Mouse (Mus musculus) G1E (cell line): ENCODE data around the gene Edem3.

Experiments
- CTCF ChIP-seq: IDR thresholded peaks from 2 replicates; pipeline ENCODE4 v1.5.1; 2012; ENCODE audit warnings: low read depth, low read length, inconsistent platforms, mixed read lengths
- GATA1 ChIP-seq: IDR thresholded peaks from 2 replicates; pipeline ENCODE4 v1.6.1; 2012; ENCODE audit warnings: borderline replicate concordance, low read length, inconsistent platforms, mixed read lengths

DNA sequence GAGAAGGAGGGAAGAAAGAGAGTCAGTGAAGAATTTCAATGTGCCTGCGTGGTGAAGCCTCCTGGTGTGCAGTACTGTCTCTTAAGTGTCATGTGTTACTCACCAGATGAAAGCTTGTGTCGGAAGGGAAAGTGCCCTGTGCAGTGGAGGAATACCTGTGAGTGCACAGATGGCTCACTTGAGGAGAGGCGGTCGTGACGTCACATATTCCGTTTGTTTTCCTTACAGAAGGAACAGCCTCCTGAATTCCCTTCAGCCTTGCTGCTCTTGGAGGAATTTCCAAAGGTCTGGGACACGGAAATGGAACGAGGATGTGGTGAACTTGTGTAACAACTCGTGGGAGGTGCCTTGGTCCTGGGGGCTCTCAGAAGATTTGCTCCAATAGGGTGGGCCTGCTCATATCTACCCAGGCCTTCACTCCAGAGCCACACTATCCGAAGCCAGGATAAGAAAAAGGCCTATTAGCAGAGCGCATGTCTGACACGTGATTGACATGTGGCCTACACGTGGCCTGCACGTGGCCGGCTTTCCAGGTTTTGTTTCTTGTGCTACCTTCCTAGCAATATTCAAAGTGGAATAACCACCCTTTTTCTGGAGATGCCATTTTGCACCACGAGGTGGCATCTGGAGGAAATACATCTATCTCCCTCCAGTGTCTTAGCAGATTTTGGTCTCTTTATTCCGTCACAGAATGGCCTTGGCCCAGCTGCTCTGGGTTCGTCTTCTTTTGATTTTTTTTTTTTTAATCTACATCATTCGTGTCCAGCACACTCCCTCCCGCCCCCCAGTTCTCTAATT, 96.1 kb downstream of the Edem3 start:
- TF ChIP-seq CTCF (no peak), GATA1 (no peak)
